Mouse (Mus musculus): ENCODE measurements around the gene Atg5.

Atg5 gene

GRCm38 (mm10) chr10:44388706-44389233 lies 120.6 kb downstream of the Atg5 start:
- DNase-seq (ENCODE audit: low read depth, low spot score): no peak

- DNase-seq (ENCODE audit: low read depth, low spot score): no peak
Observed at GRCm38 (mm10) chr10:44390286-44390685, 122.1 kb downstream of the Atg5 start.

- DNase-seq (ENCODE audit: low read depth, low spot score): no peak
Observed at GRCm38 (mm10) chr10:44391509-44392290, 123.5 kb downstream of the Atg5 start.

GRCm38 (mm10) chr10:44392855-44393254 lies 124.7 kb downstream of the Atg5 start:
- no peak for DNase-seq (ENCODE audit: low read depth, low spot score)

GRCm38 (mm10) chr10:44400119-44400518 lies 132.0 kb downstream of the Atg5 start:
- DNase-seq (ENCODE audit: low read depth, low spot score): no peak

- DNase-seq (ENCODE audit: low read depth, low spot score): peak; percentile 19
Observed at GRCm38 (mm10) chr10:44400602-44401001, 132.4 kb downstream of the Atg5 start.

- DNase-seq (ENCODE audit: low read depth, low spot score): no peak
Observed at GRCm38 (mm10) chr10:44401600-44401999, 133.4 kb downstream of the Atg5 start.

GRCm38 (mm10) chr10:44403415-44403814 lies 135.3 kb downstream of the Atg5 start:
- peak; percentile 25 for DNase-seq (ENCODE audit: low read depth, low spot score)

- DNase-seq (ENCODE audit: low read depth, low spot score): no peak
Observed at GRCm38 (mm10) chr10:44409054-44409453, 140.9 kb downstream of the Atg5 start.

GRCm38 (mm10) chr10:44409958-44410357 lies 141.8 kb downstream of the Atg5 start:
- no peak for DNase-seq (ENCODE audit: low read depth, low spot score)
